Mouse (Mus musculus) cerebellum, postnatal 14 days (tissue): Measurements from ENCODE around the gene Tpst1.

Experiments
- DNase-seq, 2 experiments: peaks; one replicate each; pipeline ENCODE4 v3.0.0; 2021; ENCODE audit warnings: mixed read lengths in 2 of 2

Tpst1 gene

DNA sequence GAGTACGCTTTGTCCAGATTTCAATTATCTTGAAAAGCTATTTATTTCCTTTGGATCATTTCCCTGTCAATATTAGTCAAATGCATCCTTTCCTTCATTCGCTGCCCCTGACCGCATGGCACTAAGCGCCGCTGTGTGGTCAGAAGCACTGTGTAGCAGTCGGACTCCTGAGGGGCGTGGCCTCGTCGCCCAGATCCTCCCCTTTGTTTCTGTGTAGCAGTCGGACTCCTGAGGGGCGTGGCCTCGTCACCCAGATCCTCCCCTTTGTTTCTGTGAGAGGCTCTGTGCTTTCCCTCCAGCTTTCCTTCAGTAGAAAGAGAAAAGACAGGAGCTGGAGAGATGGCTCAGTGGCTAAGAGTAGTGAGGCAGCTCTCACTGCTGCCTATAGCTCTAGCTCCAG lies 23.6 kb downstream of the Tpst1 start:
- no peak for DNase-seq

DNA sequence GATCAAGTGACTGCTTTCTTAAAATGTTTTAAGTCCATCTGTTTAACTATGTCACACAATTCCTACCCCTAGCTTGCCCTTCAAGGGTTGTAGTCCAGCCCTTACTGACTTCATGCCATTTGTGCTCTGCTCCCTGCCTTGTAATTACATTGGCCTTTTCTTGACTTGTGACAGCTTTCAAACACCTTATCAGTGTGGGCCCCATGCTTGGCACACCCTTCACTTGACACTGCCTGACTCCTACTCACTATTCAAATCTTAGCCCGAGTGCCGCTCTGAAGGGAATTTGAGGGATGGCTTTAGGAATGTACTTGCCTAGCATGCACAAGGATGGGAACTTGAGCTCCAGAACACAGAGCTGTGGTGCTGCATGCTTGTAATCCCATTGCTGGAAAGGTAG lies 24.7 kb downstream of the Tpst1 start:
- no peak for DNase-seq

DNA sequence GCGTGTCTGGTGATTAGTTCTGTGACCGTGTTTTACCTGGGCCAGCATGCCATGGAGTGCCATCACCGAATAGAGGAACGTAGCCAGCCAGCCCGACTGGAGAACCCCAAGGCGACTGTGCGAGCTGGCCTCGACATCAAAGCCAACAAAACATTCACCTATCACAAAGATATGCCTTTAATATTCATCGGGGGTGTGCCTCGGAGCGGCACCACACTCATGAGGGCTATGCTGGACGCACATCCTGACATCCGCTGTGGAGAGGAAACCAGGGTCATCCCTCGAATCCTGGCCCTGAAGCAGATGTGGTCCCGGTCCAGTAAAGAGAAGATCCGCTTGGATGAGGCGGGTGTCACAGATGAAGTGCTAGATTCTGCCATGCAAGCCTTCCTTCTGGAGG lies 28.6 kb downstream of the Tpst1 start:
- no peak for DNase-seq

DNA sequence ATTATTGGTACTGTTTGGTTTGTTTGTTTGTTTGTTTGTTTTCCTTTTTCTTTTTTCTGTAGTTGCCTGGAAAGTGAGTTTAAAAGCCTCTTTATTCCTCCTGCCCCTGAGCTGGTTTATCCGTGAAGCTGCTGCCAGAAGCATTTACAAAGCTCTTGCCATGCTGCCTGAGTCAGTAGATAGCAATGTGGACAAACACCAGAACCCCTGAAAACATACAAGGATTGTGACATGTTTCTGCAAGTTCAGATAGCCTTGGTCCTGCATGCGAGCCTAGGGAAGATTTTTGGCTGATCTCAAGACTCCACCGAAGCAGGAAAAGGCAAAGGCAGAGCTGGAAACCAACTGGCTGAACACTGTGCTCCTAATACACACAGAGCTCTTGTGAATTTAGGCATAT lies 36.2 kb downstream of the Tpst1 start:
- DNase-seq, result no peak

DNA sequence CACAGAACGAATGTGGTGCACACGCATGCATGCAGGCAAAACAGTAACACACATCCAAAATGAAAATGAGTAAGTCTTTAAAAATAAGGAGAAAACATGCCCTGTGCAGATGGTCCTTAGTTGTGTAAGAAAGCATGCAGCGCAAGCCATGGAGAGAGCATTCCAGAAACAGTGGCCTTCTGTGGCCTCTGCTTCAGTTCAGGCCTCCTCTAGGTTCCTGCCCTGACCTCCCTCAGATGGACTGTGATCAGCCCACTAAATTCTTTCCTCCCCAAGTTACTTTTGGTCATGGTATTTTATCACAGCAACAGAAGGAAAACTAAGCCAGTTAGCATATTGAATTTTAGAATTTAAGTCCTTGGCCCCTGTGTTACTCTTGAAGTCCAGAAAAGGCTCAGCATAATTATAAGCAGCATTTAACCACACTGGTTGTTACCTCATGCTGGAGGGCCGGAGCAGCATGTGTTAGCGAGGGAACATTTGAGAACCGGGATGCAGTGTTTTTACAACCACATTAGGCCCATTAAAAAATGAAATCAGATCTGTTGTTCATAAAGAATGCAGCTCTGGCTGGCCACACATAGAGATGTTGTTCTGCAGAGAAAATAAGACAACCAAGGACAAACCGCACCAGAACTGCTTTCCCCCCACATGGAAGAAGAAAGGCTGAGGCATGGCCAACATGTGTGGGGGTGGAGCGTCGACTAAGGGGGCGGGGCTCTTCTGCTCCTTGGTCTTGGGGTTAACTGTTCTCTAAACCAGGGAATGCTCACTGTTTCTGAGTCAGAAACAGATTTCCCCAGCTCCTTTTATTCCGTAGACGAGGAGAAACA lies 37.7 kb downstream of the Tpst1 start:
- no peak for DNase-seq

DNA sequence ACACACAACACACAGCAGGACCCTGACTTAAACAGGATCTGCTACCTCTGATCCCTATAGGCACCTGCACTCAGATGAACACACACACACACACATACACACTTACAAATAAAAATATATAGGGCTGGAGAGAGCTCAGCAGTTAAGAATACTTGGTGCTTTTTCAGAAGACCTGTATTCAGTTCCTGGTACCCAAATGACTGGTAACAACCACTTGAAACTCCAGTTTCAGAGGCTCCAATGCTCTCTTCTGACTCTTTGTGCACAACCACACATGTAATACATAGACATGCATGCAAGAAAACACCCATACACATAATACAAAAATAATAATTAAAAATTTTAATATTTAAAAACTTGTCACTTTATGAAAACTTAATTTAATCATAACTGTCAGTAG lies 39.5 kb downstream of the Tpst1 start:
- DNase-seq, result no peak

DNA sequence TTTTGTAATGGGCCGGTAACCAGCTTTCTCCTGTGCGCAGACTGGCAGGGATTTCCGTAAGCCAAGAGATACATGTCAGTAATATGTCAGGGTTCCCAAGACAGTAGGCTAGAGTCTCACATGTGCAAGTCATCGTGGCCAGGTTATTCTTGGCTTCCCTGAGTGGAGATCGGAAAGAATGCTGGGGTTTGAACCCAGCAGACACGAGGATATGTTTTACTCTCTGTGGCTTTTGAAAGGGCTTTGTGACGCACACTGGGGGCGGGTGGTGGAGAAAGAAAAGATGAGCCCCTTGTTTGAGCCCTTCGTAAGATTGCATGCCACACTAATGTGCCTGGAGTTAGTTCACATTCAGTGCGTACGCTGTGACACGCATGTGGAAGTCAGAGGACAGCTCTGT lies 43.0 kb downstream of the Tpst1 start:
- DNase-seq, result no peak

DNA sequence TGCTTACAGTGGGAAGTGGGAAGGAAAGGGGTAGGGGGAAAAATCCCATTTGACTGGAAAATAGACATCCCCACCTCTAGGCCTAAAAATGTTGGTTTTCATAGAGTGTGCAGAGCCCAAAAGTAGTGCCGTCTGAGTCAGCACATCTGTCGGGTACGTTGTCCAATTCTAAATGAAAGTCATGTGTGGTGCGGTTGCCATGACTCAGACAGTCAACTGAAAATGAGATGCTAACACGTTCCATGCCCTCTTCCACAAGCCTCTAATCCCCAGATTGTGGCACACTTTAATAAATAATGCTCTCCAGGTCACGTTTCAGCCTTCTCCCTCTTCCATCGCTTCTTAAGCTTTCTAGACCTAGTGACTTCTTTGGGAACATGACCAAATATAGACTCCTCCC lies 43.7 kb downstream of the Tpst1 start:
- no peak for DNase-seq

DNA sequence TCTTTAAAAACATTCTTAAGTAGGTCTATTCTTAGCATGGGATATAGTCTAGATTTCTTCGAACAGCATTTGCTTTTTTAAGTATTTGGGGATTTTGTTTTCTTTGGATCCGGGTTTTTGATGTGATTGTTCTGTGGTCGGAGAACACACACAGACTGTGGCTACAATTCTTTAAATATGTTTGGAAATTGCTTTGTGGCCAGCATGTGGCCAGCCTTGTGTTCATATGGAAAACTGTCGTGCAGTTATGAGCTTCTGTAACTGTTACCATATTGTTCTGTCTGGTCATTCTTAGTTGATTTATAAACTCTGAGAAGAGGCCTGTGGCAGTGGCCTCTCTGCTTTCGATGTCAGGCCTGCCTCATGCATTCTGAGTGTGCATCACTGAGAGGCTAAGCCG lies 44.8 kb downstream of the Tpst1 start:
- DNase-seq, result no peak

DNA sequence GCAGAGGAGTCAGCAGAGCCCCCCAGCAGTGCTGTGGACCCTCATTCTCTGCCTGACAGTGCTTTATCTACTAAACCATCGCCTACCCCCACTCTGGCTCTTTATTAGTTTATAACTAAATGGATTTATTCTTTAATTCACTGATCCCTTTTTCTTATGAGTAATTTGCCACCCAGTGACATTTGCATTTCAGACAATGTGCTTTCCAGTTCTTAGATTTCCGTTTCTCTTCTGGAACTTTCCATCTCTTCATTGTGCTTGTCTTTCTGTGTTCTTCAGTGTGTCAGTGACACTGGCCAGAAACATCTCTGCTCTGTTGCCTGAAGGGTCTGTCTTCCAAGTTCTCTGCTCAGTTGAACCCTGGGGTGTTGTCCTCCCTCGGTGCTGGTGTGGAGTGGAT lies 46.1 kb downstream of the Tpst1 start:
- no peak for DNase-seq

DNA sequence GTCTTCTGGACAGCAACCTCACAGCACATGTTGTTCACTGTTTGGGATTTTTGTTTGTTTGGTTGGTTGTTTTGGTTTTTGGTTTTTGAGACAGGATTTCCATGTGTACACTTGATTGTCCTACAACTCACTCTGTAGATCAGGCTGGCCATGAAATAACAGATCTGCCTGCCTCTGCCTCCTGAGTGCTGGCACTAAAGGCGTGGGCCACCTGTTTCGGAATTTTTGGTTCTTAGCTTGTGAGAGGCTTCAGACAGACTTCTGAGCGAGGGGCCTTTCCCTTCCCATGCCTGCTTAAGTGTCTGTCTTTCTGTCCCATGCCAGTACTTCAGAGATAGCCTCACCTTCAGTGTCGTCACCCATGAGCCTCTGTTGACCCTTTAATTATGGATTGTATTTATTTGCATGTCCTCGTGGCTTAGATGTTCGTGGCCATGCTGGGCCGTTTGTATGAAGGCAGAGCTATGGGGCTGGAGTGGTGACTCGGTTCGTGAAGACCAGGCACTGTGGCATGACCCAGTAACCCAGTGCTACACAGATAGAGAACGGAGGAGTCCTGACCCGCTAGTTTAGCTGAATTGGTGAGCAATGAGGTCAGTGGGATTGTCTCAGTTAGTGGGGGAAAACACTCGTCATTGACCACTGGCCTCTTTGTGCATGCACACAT lies 47.1 kb downstream of the Tpst1 start:
- DNase-seq, result no peak

DNA sequence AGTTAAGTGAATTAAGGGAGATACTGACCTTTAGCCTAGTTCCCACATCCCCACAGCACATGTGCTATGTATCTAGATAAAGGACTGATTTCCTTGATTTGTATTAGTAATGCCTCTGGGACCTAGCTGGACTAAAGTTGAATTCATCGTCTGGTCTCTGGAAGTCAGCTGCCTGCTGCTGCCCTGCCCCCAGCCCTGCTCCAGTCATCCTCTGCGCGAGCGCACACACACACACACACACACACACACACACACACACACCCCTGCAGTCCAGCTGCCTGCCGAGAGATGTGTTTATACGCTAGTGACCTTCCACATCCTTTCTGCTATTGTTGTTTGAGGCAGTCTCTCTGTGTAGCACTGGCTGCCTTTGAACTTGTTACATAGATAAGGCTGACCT lies 47.8 kb downstream of the Tpst1 start:
- no peak for DNase-seq

DNA sequence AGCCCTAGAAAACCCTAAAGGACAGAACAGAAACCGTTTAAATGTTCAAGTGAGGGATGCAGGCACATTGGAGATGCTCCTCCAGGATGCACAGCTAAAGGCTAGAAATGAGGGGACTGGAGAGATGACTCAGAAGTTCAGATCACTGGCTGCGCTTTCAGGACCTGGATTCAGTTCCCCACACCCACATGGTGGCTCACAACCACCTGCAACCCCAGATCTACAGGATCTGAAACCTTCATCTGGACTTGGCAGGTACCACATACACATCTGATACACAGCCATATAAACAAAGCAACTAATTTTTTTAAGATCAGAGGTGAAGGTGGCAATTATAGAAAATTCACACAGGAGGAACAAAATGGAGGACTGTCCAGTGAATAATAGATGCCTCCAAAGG lies 49.2 kb downstream of the Tpst1 start:
- DNase-seq, result no peak

DNA sequence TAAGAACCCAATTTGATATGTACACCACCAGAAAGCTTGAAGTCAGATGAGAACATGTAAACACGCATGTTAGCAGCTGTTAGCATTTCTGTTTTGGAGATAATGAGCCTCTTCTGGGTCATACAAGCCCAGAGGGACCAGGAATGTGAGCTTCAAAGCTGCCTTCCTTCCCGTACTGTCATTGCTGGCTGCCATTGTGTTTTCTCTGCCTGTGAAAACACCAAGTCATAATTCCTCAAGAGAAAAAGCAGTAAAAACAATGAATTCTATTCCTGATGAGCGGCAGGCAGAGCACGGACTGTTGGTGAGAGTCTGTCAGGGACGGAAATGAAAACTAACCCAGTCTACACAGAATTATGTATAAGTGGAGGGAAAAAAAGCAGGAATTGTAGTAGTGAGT lies 51.1 kb downstream of the Tpst1 start:
- no peak for DNase-seq

DNA sequence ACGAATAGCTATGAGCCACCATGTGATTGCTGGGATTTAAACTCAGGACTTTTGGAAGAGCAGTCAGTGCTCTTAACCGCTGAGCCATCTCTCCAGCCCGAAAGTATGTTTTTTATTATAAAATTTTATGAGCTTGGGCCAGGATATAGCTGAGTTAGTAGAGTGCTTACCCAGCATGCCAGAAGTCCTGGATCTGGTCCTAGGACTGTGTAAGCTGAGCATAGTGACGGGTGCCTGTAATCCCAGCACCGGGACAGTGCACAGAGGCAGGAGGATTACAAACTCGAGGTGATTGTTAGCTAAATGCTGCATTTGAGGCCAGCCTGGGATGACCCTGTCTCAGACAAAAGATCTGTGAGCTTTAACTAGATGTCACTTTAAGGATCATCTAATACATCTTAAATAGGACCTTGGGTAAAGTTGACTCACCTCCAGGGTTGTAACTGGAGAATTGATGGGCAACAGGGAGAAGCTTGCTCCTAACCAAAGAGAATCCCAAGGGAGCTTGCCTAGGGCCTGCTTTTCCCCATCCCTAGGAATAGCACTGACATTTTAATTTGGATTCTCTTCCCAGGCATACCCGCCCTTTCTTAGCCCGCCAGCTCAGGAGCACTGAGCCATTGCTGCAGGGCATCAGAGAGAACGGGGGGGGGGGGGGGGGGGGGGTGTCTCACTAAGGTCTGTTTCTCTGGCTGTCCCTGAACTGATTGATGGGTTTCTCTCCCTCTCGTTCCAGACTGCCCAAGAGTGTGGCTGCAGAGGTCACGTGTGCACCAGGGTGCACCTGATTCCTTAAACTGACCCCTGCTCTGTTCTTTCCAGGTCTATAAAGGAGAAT lies 55.8 kb downstream of the Tpst1 start:
- DNase-seq, result no peak

DNA sequence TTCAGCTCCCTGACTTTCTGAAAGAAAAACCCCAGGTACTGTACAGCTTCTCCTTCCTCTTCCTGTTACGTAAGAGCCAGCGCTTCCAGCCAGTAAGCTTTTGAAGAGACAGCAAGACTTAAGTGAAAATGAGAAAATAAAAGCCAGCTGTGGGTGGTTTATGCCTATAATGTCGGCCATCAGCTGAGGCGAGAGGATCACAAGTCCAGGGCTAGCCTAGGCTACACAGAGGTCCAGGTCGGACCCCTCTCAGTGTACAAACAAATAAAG lies 56.3 kb downstream of the Tpst1 start:
- DNase-seq, result no peak

DNA sequence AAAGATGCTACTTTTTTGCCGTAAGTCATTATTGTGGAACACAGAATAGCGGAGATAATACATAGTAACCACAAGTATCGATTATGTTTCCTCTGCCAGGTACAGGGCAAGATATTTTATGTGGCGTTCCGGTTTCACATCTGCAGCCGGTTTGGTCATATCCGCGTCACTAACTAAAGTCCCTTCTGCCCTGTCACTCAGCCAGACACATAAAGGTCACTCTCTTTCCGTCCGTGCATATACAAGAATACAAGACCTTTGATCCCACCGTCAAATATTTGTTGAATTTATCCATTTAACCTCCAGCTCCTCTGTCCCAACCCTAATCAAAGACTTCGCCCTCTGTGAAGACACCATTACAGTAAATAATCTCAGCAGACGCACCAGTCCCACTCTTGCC lies 63.5 kb downstream of the Tpst1 start:
- no peak for DNase-seq

DNA sequence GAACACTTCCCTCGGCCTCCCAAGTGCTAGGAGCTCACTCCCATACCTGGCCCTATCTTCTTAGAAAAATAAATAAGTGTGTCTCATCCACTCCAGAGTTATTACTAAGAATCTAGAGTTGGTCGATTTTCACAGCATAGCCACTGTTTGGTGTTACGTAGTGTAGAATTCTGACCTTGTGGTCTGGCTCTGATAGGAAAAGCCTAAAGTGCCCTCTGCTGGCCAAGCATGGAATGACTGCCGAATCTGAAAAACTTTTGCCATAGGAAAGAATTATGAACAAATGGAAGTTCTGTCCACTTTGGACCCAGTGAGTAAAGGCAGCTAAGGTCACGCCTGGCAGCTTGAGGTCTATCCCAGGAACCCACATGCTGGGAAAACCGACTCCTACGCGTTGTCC lies 66.3 kb downstream of the Tpst1 start:
- peak; percentile 87 to 88 for DNase-seq

DNA sequence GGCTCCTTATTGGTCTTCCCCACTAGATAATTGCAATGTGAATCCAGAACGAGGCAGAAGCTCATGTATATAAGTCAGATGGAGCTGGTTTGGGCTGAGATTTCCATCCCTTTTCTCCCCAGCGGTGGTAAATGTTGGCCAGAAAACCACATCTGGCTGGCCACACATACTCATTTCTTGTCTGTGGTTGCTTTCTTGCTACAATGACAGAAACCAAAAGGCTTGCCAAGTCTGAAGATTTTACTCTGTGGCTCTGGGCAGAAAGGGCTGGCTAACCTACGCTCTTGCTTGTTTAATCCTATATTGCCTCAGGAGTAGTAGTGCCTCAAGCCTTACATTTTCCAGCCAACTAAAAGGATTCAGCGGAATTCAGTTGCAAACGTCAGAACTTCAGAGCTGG lies 68.0 kb downstream of the Tpst1 start:
- DNase-seq, result no peak

DNA sequence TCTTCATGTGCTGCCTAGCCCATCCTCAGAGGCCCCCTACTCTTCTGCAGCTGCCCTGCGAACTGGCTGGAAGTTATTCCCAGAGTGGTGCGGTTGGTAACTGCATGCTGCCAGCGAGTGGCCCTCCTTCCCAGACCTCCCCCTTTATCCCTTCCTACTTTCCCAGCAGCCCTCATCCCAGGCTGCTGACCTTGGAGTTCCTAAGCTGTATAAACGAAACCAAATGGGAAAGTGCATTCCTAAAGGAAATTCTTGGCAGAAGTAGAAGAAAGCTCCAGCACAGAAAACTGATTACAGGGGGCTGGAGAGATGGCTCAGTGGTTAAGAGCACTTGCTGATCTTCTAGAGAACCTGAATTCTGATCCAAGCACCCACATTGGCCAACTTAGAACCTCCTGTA lies 68.9 kb downstream of the Tpst1 start:
- no peak for DNase-seq

DNA sequence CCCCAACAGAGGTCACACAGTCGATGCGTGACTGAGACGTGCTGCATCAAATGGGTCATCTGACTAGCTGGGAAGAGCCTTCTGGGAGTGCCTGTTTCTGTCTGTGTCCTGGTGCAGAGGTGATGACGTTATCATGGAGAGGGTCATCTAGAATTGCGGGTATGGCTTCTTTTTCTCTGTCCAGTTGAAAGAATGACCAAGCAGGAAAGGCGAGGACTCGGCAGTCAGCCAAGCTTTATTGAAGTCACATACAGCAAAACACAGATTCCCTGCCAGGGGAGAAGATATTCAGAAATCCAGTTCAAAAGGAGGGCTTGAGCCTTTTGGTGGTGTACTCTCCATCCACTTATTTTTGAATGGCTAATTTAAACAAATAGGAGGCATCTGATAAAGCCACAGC lies 70.0 kb downstream of the Tpst1 start:
- DNase-seq, result peak in 1 of 2 experiments; percentile 35

DNA sequence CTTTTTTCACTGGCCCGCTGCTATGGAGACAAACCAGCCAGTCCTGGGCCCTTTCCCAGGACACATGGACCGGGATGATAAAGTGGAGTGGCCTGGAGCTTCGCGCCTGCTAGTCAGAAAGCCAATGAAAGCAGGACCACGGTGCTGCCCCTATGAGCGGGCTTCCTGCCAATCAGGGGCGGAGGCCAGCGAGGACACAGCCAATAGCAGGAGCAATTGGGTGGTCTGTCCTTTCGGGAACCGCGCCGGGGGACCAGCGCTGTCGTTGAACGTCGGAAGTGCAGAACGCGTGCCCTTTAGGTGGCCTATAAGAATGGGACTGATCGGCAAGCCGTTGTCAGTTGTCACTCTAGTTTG lies 70.8 kb downstream of the Tpst1 start:
- peak; percentile 92 to 95 for DNase-seq

DNA sequence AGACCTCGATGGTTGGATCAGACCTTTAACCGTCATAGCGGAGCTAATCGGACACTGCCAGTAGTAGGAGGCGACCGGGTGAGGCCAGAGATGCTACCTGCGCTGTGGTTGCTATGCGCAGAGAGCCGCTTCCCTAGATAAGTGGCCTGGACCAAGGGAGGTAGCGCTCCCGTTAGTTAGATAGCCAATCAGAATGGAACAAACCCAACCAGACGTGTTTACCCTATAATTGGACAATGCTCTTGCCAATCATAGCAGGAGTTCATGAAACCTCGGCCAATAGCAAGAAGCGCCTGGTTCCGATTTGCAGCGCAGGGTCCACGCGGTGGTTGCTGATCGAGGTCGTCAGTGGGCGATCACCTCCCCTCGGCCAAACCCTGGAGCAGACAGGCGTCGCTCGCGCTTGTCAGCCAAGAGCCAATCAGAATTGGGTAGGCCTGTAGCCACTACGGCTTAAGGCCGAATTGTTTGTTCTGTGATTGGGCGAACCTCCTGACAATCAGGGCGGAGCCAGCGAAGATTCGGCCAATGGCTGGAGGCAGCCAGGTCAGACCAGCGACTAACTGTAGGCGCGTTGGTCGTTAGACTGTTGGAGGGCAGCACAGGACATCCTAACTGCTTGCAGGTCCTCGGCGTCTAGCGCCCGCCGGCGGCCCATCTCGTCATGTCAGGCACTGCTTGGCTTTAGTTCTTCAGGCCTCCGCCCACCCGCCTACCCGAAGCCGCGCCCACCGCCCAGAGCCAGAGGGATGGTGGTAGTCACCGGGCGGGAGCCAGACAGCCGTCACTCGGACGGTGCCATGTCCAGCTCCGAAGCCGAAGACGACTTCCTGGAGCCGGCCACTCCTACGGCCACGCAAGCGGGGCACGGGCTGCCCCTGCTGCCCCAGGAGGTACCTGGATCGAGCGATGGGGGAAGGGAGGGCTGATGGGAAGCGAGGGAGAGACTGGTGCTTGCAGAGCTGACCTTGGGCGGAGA lies 71.5 kb downstream of the Tpst1 start, which contains the start of gene Kctd7:
TSS of gene Kctd7 (plus strand) at position 528 of the 979 bp plus-strand sequence.
- peak; percentile 97 for DNase-seq
